In the genomic region with DNA sequence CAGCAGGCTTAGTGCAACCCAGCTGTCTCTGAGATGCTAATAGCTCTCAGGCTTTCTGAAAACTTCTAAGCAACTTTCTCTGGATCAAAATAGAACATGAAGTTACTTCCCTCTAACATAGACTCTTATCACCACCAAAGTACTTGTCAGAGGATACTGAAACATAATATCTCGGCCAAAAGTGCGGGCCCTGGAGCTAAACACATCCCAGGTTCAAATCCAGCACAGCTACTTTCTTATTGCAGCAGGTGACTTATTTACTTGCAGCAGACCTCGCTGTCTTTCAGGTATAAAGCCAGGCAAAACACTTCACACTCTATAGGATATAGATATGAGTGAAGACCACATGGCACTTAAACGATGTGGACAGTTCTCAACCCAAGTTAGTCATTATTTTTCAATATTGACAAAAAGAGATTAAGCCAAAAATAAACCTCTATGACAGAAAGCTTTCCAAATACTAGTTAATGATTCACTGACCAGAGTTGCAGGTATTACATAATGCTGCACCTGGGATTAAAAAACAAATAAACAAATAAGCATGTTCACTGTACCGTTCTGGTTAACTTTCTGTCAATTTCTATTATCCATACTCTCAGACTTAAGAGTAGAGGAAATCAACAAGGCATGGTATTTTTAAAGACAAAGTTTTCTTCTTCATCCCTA, we compare ENCODE assay signal across 20 mouse cellular contexts. TPM values are rescaled to one million over a fixed set of nuclear protein-coding genes. Genes with fewer than 3 reads are reported as not detected.
DNase-seq lines count a peak whose midpoint lies in the region; ATAC-seq and TF ChIP-seq lines count a peak whose summit lies in the region.
"Had no signal": no experiment of that assay in that cellular context is flagged by ENCODE, and none has a peak within 500 bp of the region (broad histone marks: within the 10 kb centered on the region; RNA-seq: fewer than 3 reads in every experiment).

No protein-coding gene starts in this region.

- DNase-seq in heart, embryonic 10.5 days (ENCODE audit: low spot score) = peak; percentile 45
- no peak for DNase-seq in heart, postnatal 4 days
- DNase-seq in MEL (ENCODE audit: low read depth, low spot score) = peak; percentile 55
- DNase-seq in forebrain, postnatal 0 days = no peak
- DNase-seq in liver, postnatal 0 days = peak; percentile 12
- DNase-seq in left cerebral cortex, adult 9 months (ENCODE audit: low spot score in 2 of 2) = no peak
- DNase-seq in embryo, embryonic 10.5 days (ENCODE audit: low spot score) = no peak
- DNase-seq: adrenal gland, postnatal 10 days; cerebellum, adult 9-10 months; heart, postnatal 14 days; kidney, postnatal 14 days; left cerebral cortex, postnatal 4 days; lung, adult 18-20 months; lung, postnatal 14 days had no signal

- TF ChIP-seq CTCF in MEL (IDR thresholded peaks at IDR 0.05 in 2 of 3, conservative IDR thresholded peaks at IDR 0.05 in 1 of 3; ENCODE audit: control insufficient read depth in 1 of 3, insufficient read depth in 1 of 3, low read depth in 2 of 3, low read length in 3 of 3, poor library complexity in 1 of 3, severe bottlenecking in 1 of 3) = no peak
- TF ChIP-seq CTCF in forebrain, postnatal 0 days (IDR thresholded peaks at IDR 0.05; ENCODE audit: low read depth) = no peak
- TF ChIP-seq CTCF in liver, postnatal 0 days (IDR thresholded peaks at IDR 0.05; ENCODE audit: low read depth) = no peak

- H3K9me3 ChIP-seq in heart, embryonic 10.5 days = no peaks in the 10 kb centered on the region
- no peaks in the 10 kb centered on the region for H3K9me3 ChIP-seq in MEL (replicated peaks; ENCODE audit: insufficient read depth, low read length)
- H3K9me3 ChIP-seq in forebrain, postnatal 0 days (ENCODE audit: low read length) = no peaks in the 10 kb centered on the region
- H3K9me3 ChIP-seq in liver, postnatal 0 days (ENCODE audit: low read length) = no peaks in the 10 kb centered on the region
- H3K9me3 ChIP-seq: heart, embryonic 12.5 days; hindbrain, embryonic 15.5 days; megakaryocyte, embryonic 14.5 days; midbrain, embryonic 15.5 days had no signal

- no peaks in the 10 kb centered on the region for H3K27me3 ChIP-seq in heart, embryonic 10.5 days (ENCODE audit: insufficient read depth, poor library complexity, severe bottlenecking)
- H3K27me3 ChIP-seq in MEL (ENCODE audit: control insufficient read depth in 1 of 2, insufficient read depth in 2 of 2, low read length in 2 of 2) = no peaks in the 10 kb centered on the region
- no peaks in the 10 kb centered on the region for H3K27me3 ChIP-seq in forebrain, postnatal 0 days (ENCODE audit: insufficient read depth, low read length)
- no peaks in the 10 kb centered on the region for H3K27me3 ChIP-seq in liver, postnatal 0 days (ENCODE audit: insufficient read depth, low read length)
- H3K27me3 ChIP-seq: heart, embryonic 12.5 days; hindbrain, embryonic 15.5 days; megakaryocyte, embryonic 14.5 days; midbrain, embryonic 15.5 days; Patski had no signal

- WGBS in heart, embryonic 10.5 days = 78% methylated on average over 5 of the region's 5 CpGs
- WGBS in forebrain, postnatal 0 days = 84% methylated on average over 5 of the region's 5 CpGs
- WGBS in liver, postnatal 0 days (ENCODE audit: insufficient replicate concordance) = 50% methylated on average over 5 of the region's 5 CpGs

- no peak for ATAC-seq in forebrain, postnatal 0 days
- no peak for ATAC-seq in liver, postnatal 0 days
- ATAC-seq: Patski had no signal

- TF ChIP-seq POLR2A in MEL (IDR thresholded peaks at IDR 0.05; ENCODE audit: control insufficient read depth in 1 of 2, insufficient read depth in 1 of 2, low read depth in 1 of 2, low read length in 2 of 2, poor library complexity in 1 of 2) = no peak

- 0 out of 2 replicates have a peak overlapping the region, but pooled peaks have one; percentile 5 for H3K4me2 ChIP-seq in forebrain, postnatal 0 days (ENCODE audit: low read depth)
- H3K4me2 ChIP-seq in liver, postnatal 0 days (ENCODE audit: low read depth, low read length) = peak overlapping the region; percentile 48
- H3K4me2 ChIP-seq: heart, embryonic 12.5 days; hindbrain, embryonic 15.5 days; midbrain, embryonic 15.5 days had no signal

- no peak overlapping the region for H3K27ac ChIP-seq in heart, embryonic 10.5 days
- no peak overlapping the region for H3K27ac ChIP-seq in MEL (ENCODE audit: control insufficient read depth, low read depth, low read length)
- no peak overlapping the region for H3K27ac ChIP-seq in forebrain, postnatal 0 days (ENCODE audit: low read depth, low read length)
- H3K27ac ChIP-seq in liver, postnatal 0 days (ENCODE audit: low read depth) = peak overlapping the region; percentile 64; the same call in 1 of the 2 replicates
- H3K27ac ChIP-seq: hindbrain, embryonic 15.5 days; midbrain, embryonic 15.5 days had no signal

- H3K4me1 ChIP-seq in heart, embryonic 10.5 days = peaks cover 26% of the 10 kb centered on the region
- H3K4me1 ChIP-seq in MEL (ENCODE audit: control insufficient read depth in 1 of 2, insufficient read depth in 2 of 2, low read length in 2 of 2) = peaks cover 19 to 30% of the 10 kb centered on the region in 2 experiments
- H3K4me1 ChIP-seq in forebrain, postnatal 0 days (ENCODE audit: insufficient read depth) = peaks cover 26% of the 10 kb centered on the region
- H3K4me1 ChIP-seq in liver, postnatal 0 days (ENCODE audit: insufficient read depth) = peaks cover 49% of the 10 kb centered on the region

- H3K36me3 ChIP-seq in heart, embryonic 10.5 days = peaks cover 21% of the 10 kb centered on the region
- H3K36me3 ChIP-seq in MEL (ENCODE audit: control insufficient read depth in 1 of 2, insufficient read depth in 2 of 2, low read length in 2 of 2) = peaks cover 2 to 41% of the 10 kb centered on the region in 2 experiments; a peak in 3 of 4 replicates
- no peaks in the 10 kb centered on the region; the same call in none of the 2 replicates for H3K36me3 ChIP-seq in forebrain, postnatal 0 days (ENCODE audit: insufficient read depth)
- H3K36me3 ChIP-seq in liver, postnatal 0 days (replicated peaks; ENCODE audit: insufficient read depth, low read length) = peaks cover 30% of the 10 kb centered on the region
- H3K36me3 ChIP-seq: midbrain, embryonic 15.5 days had no signal

- H3K9ac ChIP-seq in MEL (ENCODE audit: control insufficient read depth, low read depth, low read length, poor library complexity, severe bottlenecking) = no peak overlapping the region
- no peak overlapping the region for H3K9ac ChIP-seq in forebrain, postnatal 0 days
- no peak overlapping the region for H3K9ac ChIP-seq in liver, postnatal 0 days (replicated peaks)
- H3K9ac ChIP-seq: heart, embryonic 12.5 days; hindbrain, embryonic 15.5 days; midbrain, embryonic 15.5 days had no signal

- peaks cover 42% of the 10 kb centered on the region for H3K79me2 ChIP-seq in MEL (ENCODE audit: control insufficient read depth, insufficient read depth, low read length, poor library complexity)

- no peak overlapping the region for H3K4me3 ChIP-seq in heart, embryonic 10.5 days
- H3K4me3 ChIP-seq in MEL (ENCODE audit: control insufficient read depth in 1 of 2, insufficient read depth in 1 of 2, low read depth in 2 of 2, low read length in 2 of 2) = no peak overlapping the region
- H3K4me3 ChIP-seq in forebrain, postnatal 0 days (ENCODE audit: low read depth, low read length) = no peak overlapping the region
- no peak overlapping the region for H3K4me3 ChIP-seq in liver, postnatal 0 days (ENCODE audit: low read depth, low read length)
- H3K4me3 ChIP-seq: heart, embryonic 12.5 days; hindbrain, embryonic 15.5 days; midbrain, embryonic 15.5 days; myocyte had no signal

- no peak for TF ChIP-seq RAD21 in MEL (IDR thresholded peaks at IDR 0.05; ENCODE audit: low read depth, low read length)

- TF ChIP-seq EP300 in MEL (IDR thresholded peaks at IDR 0.05; ENCODE audit: low read depth in 1 of 2, low read length in 2 of 2) = no peak
- no peak; the same call in 1 of the 2 replicates for TF ChIP-seq EP300 in liver, postnatal 0 days (IDR thresholded peaks at IDR 0.05; ENCODE audit: low read depth)

TF ChIP-seq in MEL, 35 proteins besides CTCF, POLR2A, EP300 and RAD21:
- TF ChIP-seq GATA1 (IDR thresholded peaks at IDR 0.05; ENCODE audit: low read depth, low read length) (0 out of 2 replicates have a peak, but pooled peaks have one; percentile 26), RCOR1 (IDR thresholded peaks at IDR 0.05; ENCODE audit: low read depth, low read length) (no peak)

RNA-seq across cellular contexts. Expression of a gene that starts 5.7 kb away (rescaled TPM):
- 25.9 and 39.6 TPM in 2 replicates for polyA plus RNA-seq in heart, embryonic 10.5 days (2016; fragmentation: Nextera tagmentation; extraction: Ambion mirVana)
- 10 to 100 TPM; 32.7 to 41.7 TPM for total RNA-seq in heart, postnatal 4 days (2021)
- total RNA-seq in MEL (2012; rRNA removed) = 9.6 and 10.9 TPM in 2 replicates
- 10 to 100 TPM in 1 of 2 experiments, not detected in 1; 39.6 TPM for polyA plus RNA-seq in MEL (2012; ENCODE audit: insufficient read depth in 1 of 2, insufficient read length in 2 of 2, low read depth in 1 of 2, low replicate concordance in 2 of 2, missing spikeins in 1 of 2)
- total RNA-seq in forebrain, postnatal 0 days (2014; rRNA removed) = 59.3 and 65.0 TPM in 2 replicates
- polyA plus RNA-seq in forebrain, postnatal 0 days (2015; fragmentation: Nextera tagmentation; extraction: Ambion mirVana) = 32.3 and 37.5 TPM in 2 replicates
- polyA plus RNA-seq in liver, postnatal 0 days (2015; fragmentation: Nextera tagmentation; extraction: Ambion mirVana) = 19.1 and 20.2 TPM in 2 replicates

Comparison
In these comparisons a context has a peak if more than half of its experiments do, and no peak if none do; other contexts are left out.
1. DNase-seq: peak in heart, embryonic 10.5 days (single experiment), MEL (single experiment) and liver, postnatal 0 days (single experiment); none in heart, postnatal 4 days (single experiment), forebrain, postnatal 0 days (single experiment), left cerebral cortex, adult 9 months (0 of 2) and embryo, embryonic 10.5 days (single experiment).